Mouse (Mus musculus) olfactory bulb, adult 2 months (tissue): ENCODE data around the gene Hnrnpd.

Experiments
- CTCF ChIP-seq: fragments of 200-500 bp; IDR thresholded peaks from 2 replicates; pipeline ENCODE4 v1.5.1; 2012; ENCODE audit warnings: low read depth, mild to moderate bottlenecking, low read length, moderate library complexity; ENCODE audit not compliant: insufficient read depth
- POLR2A ChIP-seq: fragments of 200-500 bp; IDR thresholded peaks from 2 replicates; pipeline ENCODE4 v1.6.1; 2012; ENCODE audit warnings: mild to moderate bottlenecking, low read depth, low read length, moderate library complexity; ENCODE audit not compliant: insufficient read depth

DNA sequence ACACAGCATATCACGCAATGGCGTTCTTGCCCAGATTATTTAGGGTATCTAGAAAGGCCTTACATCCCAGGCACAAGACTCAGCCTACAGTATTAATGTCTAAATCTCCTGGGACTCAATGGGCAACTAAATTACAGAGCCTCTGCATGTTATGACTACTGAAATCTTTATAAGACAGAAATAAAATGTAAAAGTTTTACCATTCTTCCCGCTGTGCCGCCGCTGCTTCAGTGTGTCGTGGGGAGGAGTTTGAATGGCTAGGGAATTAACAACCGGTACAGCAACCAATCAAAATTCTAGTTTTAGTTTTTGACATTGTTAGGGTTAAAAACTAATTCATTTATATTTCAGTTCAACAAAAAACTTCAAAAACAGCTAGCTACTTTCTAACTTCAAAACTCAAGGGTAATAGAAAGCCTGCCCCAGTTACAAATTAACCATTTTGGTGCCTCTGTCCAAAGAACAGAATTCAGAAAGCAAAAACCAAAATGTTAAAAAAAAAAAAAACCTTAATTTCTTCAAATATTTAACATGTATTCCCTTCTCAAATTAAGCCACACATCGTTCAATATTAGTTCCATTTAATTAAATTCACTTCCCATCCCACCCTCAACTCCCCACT, 2.3 kb downstream of the Hnrnpd start:
- no peak for TF ChIP-seq CTCF
- TF ChIP-seq POLR2A, result no peak
